Mouse (Mus musculus) E14TG2a.4 (cell line): ENCODE measurements around the gene Rnf26.

Experiments
- H3K27me3 ChIP-seq: 2 replicates; pipeline ENCODE4 v1.6.1; 2014; ENCODE audit warnings: low read length, control low read depth; ENCODE audit not compliant: insufficient read depth
- H3K36me3 ChIP-seq: 2 replicates; pipeline ENCODE4 v1.6.1; 2014; ENCODE audit warnings: low read length, control low read depth; ENCODE audit not compliant: insufficient read depth
- H3K4me1 ChIP-seq: replicated peaks from 2 replicates; pipeline ENCODE4 v1.6.1; 2014; ENCODE audit warnings: low read depth, low read length, control low read depth
- H3K4me3 ChIP-seq: replicated peaks from 2 replicates; pipeline ENCODE4 v1.5.1; 2014; ENCODE audit warnings: mild to moderate bottlenecking, low read length
- H3K9me3 ChIP-seq: 2 replicates; pipeline ENCODE4 v1.6.1; 2014; ENCODE audit warnings: low read length, control low read depth
- CTCF ChIP-seq: conservative IDR thresholded peaks from 2 replicates; pipeline ENCODE4 v1.5.1; 2014; ENCODE audit warnings: low read length
- NANOG ChIP-seq: IDR thresholded peaks from 2 replicates; pipeline ENCODE4 v1.6.1; 2014; ENCODE audit warnings: borderline replicate concordance, low read length, mixed read lengths
- POU5F1 ChIP-seq: IDR thresholded peaks from 2 replicates; pipeline ENCODE4 v1.6.1; 2014; ENCODE audit warnings: low read length, borderline replicate concordance

The Rnf26 gene

GRCm38 (mm10) chr9:44077266-44077910 lies 35.9 kb downstream of the Rnf26 start:
- H3K9me3 ChIP-seq, result no peaks in the 10 kb centered on the region
- peaks cover 50% of the 10 kb centered on the region for H3K4me1 ChIP-seq
- peaks cover 46% of the 10 kb centered on the region for H3K27me3 ChIP-seq
- no peaks in the 10 kb centered on the region for H3K36me3 ChIP-seq
- no peak overlapping the region for H3K4me3 ChIP-seq
- no peak for TF ChIP-seq NANOG
- no peak for TF ChIP-seq POU5F1

- Histone ChIP-seq H3K27me3 (peaks cover 39% of the 10 kb centered on the region), H3K9me3 (no peaks in the 10 kb centered on the region), H3K4me3 (no peak overlapping the region), H3K36me3 (no peaks in the 10 kb centered on the region), H3K4me1 (peaks cover 57% of the 10 kb centered on the region)
- TF ChIP-seq NANOG, result no peak
- peak; percentile 78 for TF ChIP-seq CTCF
These were observed 36.6 kb downstream of the Rnf26 start for GRCm38 (mm10) chr9:44076764-44077120.

GRCm38 (mm10) chr9:44075996-44076763 lies 37.1 kb downstream of the Rnf26 start:
- no peak for TF ChIP-seq POU5F1
- TF ChIP-seq CTCF, result no peak
- TF ChIP-seq NANOG, result no peak
- peaks cover 61% of the 10 kb centered on the region for H3K4me1 ChIP-seq
- H3K36me3 ChIP-seq, result no peaks in the 10 kb centered on the region
- peaks cover 36% of the 10 kb centered on the region for H3K27me3 ChIP-seq
- 0 out of 2 replicates have a peak overlapping the region, but pooled peaks have one; percentile 20 for H3K4me3 ChIP-seq
- no peaks in the 10 kb centered on the region for H3K9me3 ChIP-seq

GRCm38 (mm10) chr9:44075276-44075995 lies 37.9 kb downstream of the Rnf26 start:
- peaks cover 68% of the 10 kb centered on the region for H3K4me1 ChIP-seq
- no peaks in the 10 kb centered on the region for H3K36me3 ChIP-seq
- peaks cover 36% of the 10 kb centered on the region for H3K27me3 ChIP-seq
- no peaks in the 10 kb centered on the region for H3K9me3 ChIP-seq
- TF ChIP-seq POU5F1 (no peak), CTCF (no peak), NANOG (no peak)
- no peak overlapping the region; the same call in 1 of the 2 replicates for H3K4me3 ChIP-seq

- TF ChIP-seq CTCF (peak; percentile 86), POU5F1 (no peak), NANOG (no peak)
- 0 out of 2 replicates have a peak overlapping the region, but pooled peaks have one; percentile 26 for H3K4me3 ChIP-seq
- H3K36me3 ChIP-seq, result no peaks in the 10 kb centered on the region
- no peaks in the 10 kb centered on the region for H3K9me3 ChIP-seq
- peaks cover 73% of the 10 kb centered on the region for H3K4me1 ChIP-seq
- H3K27me3 ChIP-seq, result peaks cover 29% of the 10 kb centered on the region
These were observed 38.7 kb downstream of the Rnf26 start for GRCm38 (mm10) chr9:44074395-44075275.

- Histone ChIP-seq H3K4me3 (no peak overlapping the region), H3K4me1 (peaks cover 63% of the 10 kb centered on the region), H3K9me3 (no peaks in the 10 kb centered on the region), H3K27me3 (peaks cover 21% of the 10 kb centered on the region), H3K36me3 (no peaks in the 10 kb centered on the region)
- no peak for TF ChIP-seq POU5F1
- TF ChIP-seq CTCF, result no peak
- no peak for TF ChIP-seq NANOG
These were observed 40.2 kb downstream of the Rnf26 start for GRCm38 (mm10) chr9:44073115-44073514.

- H3K27me3 ChIP-seq, result peaks cover 22% of the 10 kb centered on the region
- H3K4me3 ChIP-seq, result no peak overlapping the region
- TF ChIP-seq POU5F1 (no peak), NANOG (no peak), CTCF (no peak)
- no peaks in the 10 kb centered on the region for H3K36me3 ChIP-seq
- no peaks in the 10 kb centered on the region for H3K9me3 ChIP-seq
- H3K4me1 ChIP-seq, result peaks cover 69% of the 10 kb centered on the region
These were observed 40.8 kb downstream of the Rnf26 start for GRCm38 (mm10) chr9:44072599-44072915.

- Histone ChIP-seq H3K4me1 (peaks cover 72% of the 10 kb centered on the region), H3K27me3 (peaks cover 23% of the 10 kb centered on the region), H3K36me3 (no peaks in the 10 kb centered on the region), H3K9me3 (no peaks in the 10 kb centered on the region), H3K4me3 (0 out of 2 replicates have a peak overlapping the region, but pooled peaks have one; percentile 13)
- TF ChIP-seq NANOG (no peak), POU5F1 (no peak), CTCF (no peak)
These were observed 41.3 kb downstream of the Rnf26 start for GRCm38 (mm10) chr9:44071914-44072598.
